Mouse (Mus musculus) limb, embryonic 11.5 days (tissue): Measurements from ENCODE around the gene Nhlrc1. TPM values are rescaled to one million over a fixed set of nuclear protein-coding genes. Genes with fewer than 3 reads are reported as not detected.

Source experiments
- ATAC-seq: fragments of 200-750 bp; cut with Nextera tagmentation; 2 replicates; pipeline ENCODE4 v1.8.0; 2017; ENCODE audit warnings: low read depth; ENCODE audit not compliant: insufficient number of reproducible peaks, low FRiP score, low TSS enrichment
- DNase-seq: peaks from one replicate; pipeline ENCODE4 v3.0.0-alpha.2; 2015; ENCODE audit warnings: low spot score
- H3K27ac ChIP-seq: fragments of 300-500 bp; sonication (generic); replicated peaks from 2 replicates; pipeline ENCODE4 v1.5.1; 2014; ENCODE audit warnings: low read depth, mild to moderate bottlenecking, low read length
- H3K27me3 ChIP-seq: fragments of 300-500 bp; sonication (generic); 2 replicates; pipeline ENCODE4 v1.6.1; 2014; ENCODE audit warnings: mild to moderate bottlenecking, low read length, mixed read lengths; ENCODE audit not compliant: control insufficient read depth, insufficient read depth
- H3K36me3 ChIP-seq: fragments of 300-500 bp; sonication (generic); 2 replicates; pipeline ENCODE4 v1.6.1; 2014; ENCODE audit warnings: mild to moderate bottlenecking, low read length, moderate library complexity, mixed read lengths; ENCODE audit not compliant: control insufficient read depth, insufficient read depth
- H3K4me1 ChIP-seq: fragments of 300-500 bp; sonication (generic); 2 replicates; pipeline ENCODE4 v1.6.1; 2014; ENCODE audit warnings: low read length, mixed read lengths; ENCODE audit not compliant: control insufficient read depth, insufficient read depth
- H3K4me2 ChIP-seq: fragments of 300-500 bp; sonication (generic); 2 replicates; pipeline ENCODE4 v1.6.1; 2014; ENCODE audit warnings: low read depth, mild to moderate bottlenecking, moderate library complexity; ENCODE audit not compliant: severe bottlenecking
- H3K4me3 ChIP-seq: fragments of 300-500 bp; sonication (generic); 2 replicates; pipeline ENCODE4 v1.5.1; 2014; ENCODE audit warnings: low read depth, low read length
- H3K9ac ChIP-seq: fragments of 300-500 bp; sonication (generic); 2 replicates; pipeline ENCODE4 v1.6.1; 2014; ENCODE audit warnings: mild to moderate bottlenecking, low read length
- H3K9me3 ChIP-seq: fragments of 300-500 bp; sonication (generic); 2 replicates; pipeline ENCODE4 v1.6.1; 2016; ENCODE audit warnings: low read length; ENCODE audit not compliant: control insufficient read depth
- WGBS: fragments of 180-500 bp; shearing (Covaris S2); extraction: QIAGEN DNeasy Blood & Tissue Kit; methylation state at CpG from one replicate; pipeline ENCODE4 v1.1.7; 2014; 5-methylcytosine and 5-hydroxymethylcytosine counted together
- polyA plus RNA-seq: library from polyadenylated mRNA; unstranded; fragments of >200 nt; fragmentation: Nextera tagmentation; extraction: Ambion mirVana; gene quantifications from 2 replicates; pipeline ENCODE4 v1.2.1, GENCODE M21; 2014

Gene Nhlrc1
- polyA plus RNA-seq, 1 experiment from 2014 or later, result 3.1 TPM

DNA sequence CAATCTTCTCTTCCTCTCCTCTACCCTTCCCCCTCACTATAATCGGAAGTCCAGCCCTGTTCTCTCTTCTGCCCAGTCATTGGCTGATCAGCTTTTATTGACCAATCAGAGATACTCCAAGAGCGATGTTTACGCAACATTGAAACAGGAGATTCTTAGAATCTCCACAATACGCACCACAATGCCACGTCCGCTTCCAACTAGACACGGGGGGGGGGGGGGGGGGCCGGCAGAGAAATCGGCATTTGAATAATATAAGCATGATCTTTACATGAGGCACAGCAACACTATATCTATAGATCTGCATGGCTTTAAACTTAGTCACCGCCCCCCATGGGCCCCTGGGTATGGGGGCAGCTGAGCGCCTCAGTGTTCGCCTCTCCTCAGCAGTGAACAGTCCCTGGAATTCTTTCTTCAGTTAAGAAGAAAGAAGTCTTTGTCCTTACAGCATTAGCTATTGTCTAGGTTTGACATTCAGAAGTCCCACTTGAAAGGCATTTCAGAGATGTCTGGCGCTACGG is 39.6 kb downstream of the Nhlrc1 start:
- H3K4me3 ChIP-seq, result no peak overlapping the region
- H3K27me3 ChIP-seq, result no peaks in the 10 kb centered on the region
- no peak overlapping the region for H3K9ac ChIP-seq
- H3K4me2 ChIP-seq, result no peak overlapping the region
- ATAC-seq (no peak), DNase-seq (no peak)
- WGBS, result 70% methylated on average over 14 of the region's 14 CpGs
- H3K27ac ChIP-seq, result no peak overlapping the region
- no peaks in the 10 kb centered on the region for H3K4me1 ChIP-seq
- no peaks in the 10 kb centered on the region for H3K9me3 ChIP-seq
- no peaks in the 10 kb centered on the region for H3K36me3 ChIP-seq

DNA sequence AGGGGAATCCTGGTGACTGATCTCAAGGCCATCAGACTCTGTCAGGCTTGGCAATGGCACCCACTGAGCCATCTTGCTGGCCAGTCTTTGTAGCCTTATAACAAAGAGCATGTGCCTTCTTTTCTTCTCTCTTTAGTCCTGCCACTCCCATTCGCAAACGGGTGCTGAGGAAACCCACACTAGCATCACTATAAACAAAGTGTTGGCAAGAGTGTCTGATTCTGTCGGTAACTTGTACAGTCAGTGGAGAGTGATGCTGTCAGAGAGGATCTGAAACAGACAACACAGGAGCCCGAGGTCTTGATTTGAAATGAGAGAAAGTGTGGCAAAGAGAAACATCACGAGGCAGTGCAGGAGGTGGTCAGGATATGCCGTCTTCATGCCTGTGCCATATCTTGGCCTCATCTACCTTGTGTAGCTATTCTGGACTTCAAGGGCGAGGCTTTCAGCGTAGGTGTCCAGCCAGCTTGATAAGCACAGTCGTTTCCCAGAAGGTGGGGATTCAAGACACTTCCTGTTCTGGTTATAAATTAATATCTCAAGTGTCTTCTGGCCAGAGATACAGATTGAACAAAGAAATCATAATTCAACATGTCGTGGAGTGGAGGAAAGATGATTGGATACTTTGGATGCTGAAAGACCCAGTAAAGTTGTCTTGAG is 44.2 kb downstream of the Nhlrc1 start:
- Histone ChIP-seq H3K4me2 (no peak overlapping the region), H3K9me3 (no peaks in the 10 kb centered on the region), H3K4me3 (no peak overlapping the region), H3K9ac (no peak overlapping the region), H3K27me3 (no peaks in the 10 kb centered on the region), H3K27ac (no peak overlapping the region), H3K36me3 (no peaks in the 10 kb centered on the region), H3K4me1 (no peaks in the 10 kb centered on the region)
- ATAC-seq, result no peak
- 85% methylated on average over 10 of the region's 10 CpGs for WGBS
- no peak for DNase-seq

- H3K4me3 ChIP-seq, result no peak overlapping the region
- H3K4me1 ChIP-seq, result no peaks in the 10 kb centered on the region
- no peaks in the 10 kb centered on the region for H3K9me3 ChIP-seq
- no peaks in the 10 kb centered on the region for H3K36me3 ChIP-seq
- ATAC-seq (no peak), DNase-seq (no peak)
- WGBS, result 94% methylated on average over 2 of the region's 2 CpGs
- H3K27ac ChIP-seq, result no peak overlapping the region
- H3K27me3 ChIP-seq, result no peaks in the 10 kb centered on the region
- H3K9ac ChIP-seq, result no peak overlapping the region
- no peak overlapping the region for H3K4me2 ChIP-seq
Measured at GRCm38 (mm10) chr13:46968626-46969025, 46.0 kb downstream of the Nhlrc1 start.

DNA sequence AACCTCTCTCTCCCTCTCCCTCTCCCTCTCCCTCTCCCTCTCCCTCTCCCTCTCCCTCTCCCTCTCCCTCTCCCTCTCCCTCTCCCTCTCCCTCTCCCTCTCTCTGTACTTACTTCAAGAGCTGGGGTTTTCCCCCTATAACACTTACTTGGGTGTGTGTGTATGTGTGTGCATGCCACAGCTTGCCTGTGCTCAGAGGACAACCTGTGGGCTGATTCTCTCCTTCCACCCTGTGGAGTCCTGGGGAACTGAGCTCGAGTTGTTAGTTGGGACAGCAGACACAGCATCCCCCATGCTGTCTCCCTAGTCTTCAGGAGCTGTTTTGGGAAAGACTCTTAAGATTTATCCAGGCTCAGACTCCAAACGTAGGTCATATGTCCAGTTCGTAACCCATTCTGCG is 47.3 kb downstream of the Nhlrc1 start:
- 76% methylated on average over 4 of the region's 4 CpGs for WGBS
- DNase-seq (no peak), ATAC-seq (no peak)
- Histone ChIP-seq H3K9ac (no peak overlapping the region), H3K27me3 (no peaks in the 10 kb centered on the region), H3K27ac (no peak overlapping the region), H3K36me3 (no peaks in the 10 kb centered on the region), H3K9me3 (no peaks in the 10 kb centered on the region), H3K4me3 (no peak overlapping the region), H3K4me2 (no peak overlapping the region), H3K4me1 (no peaks in the 10 kb centered on the region)

Other genes with a start within 250 kb of the Nhlrc1 start
- 14.2 and 16.5 TPM in 2 replicates for gene Kif13a, start 85.0 kb downstream of the Nhlrc1 start, polyA plus RNA-seq
- 11.5 and 12.4 TPM in 2 replicates for gene Kdm1b, start 28.6 kb upstream of the Nhlrc1 start, polyA plus RNA-seq
- gene Tpmt, start 29.9 kb upstream of the Nhlrc1 start, polyA plus RNA-seq, result 25.8 and 28.6 TPM in 2 replicates
- 375 and 404 TPM in 2 replicates for gene Dek, start 91.4 kb upstream of the Nhlrc1 start, polyA plus RNA-seq
- 0.89 and 0.91 TPM in 2 replicates for gene Rnf144b, start 107.8 kb upstream of the Nhlrc1 start, polyA plus RNA-seq